Mouse (Mus musculus) erythroblast, embryonic 14.5 days (primary cell): Measurements from ENCODE around the gene Fam117a. TPM values are rescaled to one million over a fixed set of nuclear protein-coding genes. Genes with fewer than 3 reads are reported as not detected.

Experiments used
- H3K27me3 ChIP-seq: 2 replicates; pipeline ENCODE4 v1.6.1; 2012; ENCODE audit warnings: inconsistent platforms; ENCODE audit not compliant: control insufficient read depth
- H3K36me3 ChIP-seq: 2 replicates; pipeline ENCODE4 v1.6.1; 2012; ENCODE audit warnings: mild to moderate bottlenecking, inconsistent platforms; ENCODE audit not compliant: control insufficient read depth
- H3K4me1 ChIP-seq: 2 replicates; pipeline ENCODE4 v1.6.1; 2012; ENCODE audit warnings: inconsistent platforms; ENCODE audit not compliant: control insufficient read depth
- H3K4me3 ChIP-seq: replicated peaks from 2 replicates; pipeline ENCODE3; 2012; ENCODE audit warnings: moderate library complexity, mild to moderate bottlenecking, inconsistent platforms
- H3K9me3 ChIP-seq: 2 replicates; pipeline ENCODE4 v1.6.1; 2012; ENCODE audit warnings: low read length, inconsistent platforms, mixed read lengths; ENCODE audit not compliant: control insufficient read depth
- GATA1 ChIP-seq: IDR thresholded peaks from 2 replicates; pipeline ENCODE4 v1.6.1; 2012; ENCODE audit warnings: low read length, inconsistent platforms, mixed read lengths
- TAL1 ChIP-seq: IDR thresholded peaks from 3 replicates; pipeline ENCODE4 v1.6.1; 2012; ENCODE audit warnings: low read length, inconsistent platforms, mixed read lengths
- polyA plus RNA-seq: library from polyadenylated mRNA; stranded (reverse); fragments of >175 nt; gene quantifications from 2 replicates; pipeline ENCODE4 v1.2.3, GENCODE M21; 2012

Fam117a gene
- polyA plus RNA-seq, 1 experiment, result 184 TPM

DNA sequence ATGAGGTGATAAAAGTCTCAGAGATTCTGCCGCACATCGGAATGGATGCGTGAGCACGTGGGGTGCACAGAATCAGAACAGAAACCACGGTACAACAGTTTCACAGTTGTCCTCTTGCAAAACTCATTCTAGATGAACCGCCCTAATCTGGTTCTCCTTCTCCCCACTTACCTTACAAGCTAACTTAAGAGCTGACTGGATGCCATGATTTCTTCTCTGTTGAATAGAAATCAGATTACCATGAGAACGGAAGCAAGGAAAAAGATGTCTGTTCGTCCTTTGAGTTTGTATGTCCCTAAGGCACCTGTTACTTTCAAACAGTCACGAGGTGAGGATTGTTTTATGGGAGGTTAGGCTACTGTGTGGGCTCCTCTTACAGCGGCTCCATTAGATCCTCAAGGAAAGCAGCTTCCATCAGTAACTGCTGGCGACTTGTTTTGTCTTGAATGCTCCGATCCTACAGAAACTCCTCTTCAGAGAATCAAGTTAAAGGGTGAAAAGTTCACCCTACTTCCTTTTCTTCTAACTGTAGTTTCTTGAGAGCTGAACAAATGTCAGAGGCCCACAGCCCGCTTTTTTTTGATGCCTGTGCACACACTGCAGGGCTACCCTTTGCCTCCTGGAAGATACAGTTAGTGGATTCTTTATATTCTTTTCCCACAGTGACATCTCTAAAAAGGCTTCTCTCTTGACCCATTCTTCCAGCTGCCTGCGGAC, 17.6 kb downstream of the Fam117a start:
- no peak for TF ChIP-seq GATA1
- TF ChIP-seq TAL1, result no peak
- H3K27me3 ChIP-seq, result no peaks in the 10 kb centered on the region
- peaks cover 100% of the 10 kb centered on the region for H3K36me3 ChIP-seq
- H3K4me1 ChIP-seq, result peaks cover 98% of the 10 kb centered on the region
- peak overlapping the region; percentile 60 for H3K4me3 ChIP-seq
- H3K9me3 ChIP-seq, result no peaks in the 10 kb centered on the region

DNA sequence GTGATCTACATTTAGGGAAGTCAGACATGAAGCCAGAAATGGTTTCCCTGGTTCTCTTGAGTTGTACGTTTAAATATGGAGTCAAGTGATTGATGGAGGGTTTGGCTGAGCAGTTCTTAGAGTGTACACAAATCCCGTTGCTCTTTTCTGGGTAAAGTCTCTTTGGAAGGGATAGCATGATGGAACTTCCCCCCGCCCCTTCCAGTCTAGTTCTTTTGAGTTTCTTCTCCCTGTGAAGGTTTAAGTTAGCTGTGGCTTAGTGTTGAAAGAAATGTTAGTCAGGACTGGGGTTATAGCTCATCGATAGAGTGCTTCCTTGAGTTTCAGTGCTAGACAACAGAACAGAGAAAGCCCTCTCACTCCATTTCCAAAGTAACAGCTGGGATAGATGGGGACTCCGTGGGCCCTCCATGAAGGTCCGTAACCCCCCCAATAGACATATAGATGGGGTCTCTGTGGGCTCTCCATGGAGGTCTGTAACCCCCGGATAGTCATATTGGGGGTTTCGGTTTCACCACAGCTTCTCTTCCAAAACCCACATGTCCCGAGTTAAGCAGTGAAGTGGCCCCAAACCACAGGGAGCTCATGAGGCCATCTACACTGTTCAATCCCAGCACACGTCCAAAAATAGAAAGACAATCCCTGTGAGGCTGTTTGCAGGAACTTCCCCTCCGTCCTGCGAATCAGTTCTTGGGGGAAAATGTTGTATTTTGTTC, 18.3 kb downstream of the Fam117a start:
- Histone ChIP-seq H3K4me1 (peaks cover 98% of the 10 kb centered on the region), H3K9me3 (no peaks in the 10 kb centered on the region), H3K4me3 (peak overlapping the region; percentile 60), H3K36me3 (peaks cover 100% of the 10 kb centered on the region), H3K27me3 (no peaks in the 10 kb centered on the region)
- no peak for TF ChIP-seq TAL1
- no peak for TF ChIP-seq GATA1

DNA sequence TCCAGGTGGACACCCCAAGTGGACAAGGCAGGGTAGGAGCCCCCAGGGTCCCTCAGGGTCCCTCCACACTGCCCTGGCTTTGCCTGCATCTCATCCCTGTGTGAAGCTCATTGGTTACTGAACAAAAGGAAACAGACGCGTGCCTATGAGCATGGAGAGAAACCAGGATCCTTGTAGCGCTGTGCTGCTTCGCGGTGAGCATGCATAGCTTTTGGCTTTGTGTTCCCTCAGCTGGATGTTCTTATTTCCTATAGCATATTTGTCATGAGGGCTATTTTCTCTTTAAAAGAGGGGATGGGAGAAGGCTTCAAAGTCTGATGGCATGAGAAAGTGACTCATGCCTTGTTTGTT, 18.8 kb downstream of the Fam117a start:
- no peak for TF ChIP-seq TAL1
- no peak for TF ChIP-seq GATA1
- H3K36me3 ChIP-seq, result peaks cover 100% of the 10 kb centered on the region
- H3K27me3 ChIP-seq, result no peaks in the 10 kb centered on the region
- peaks cover 95% of the 10 kb centered on the region for H3K4me1 ChIP-seq
- no peaks in the 10 kb centered on the region for H3K9me3 ChIP-seq
- H3K4me3 ChIP-seq, result peak overlapping the region; percentile 60

DNA sequence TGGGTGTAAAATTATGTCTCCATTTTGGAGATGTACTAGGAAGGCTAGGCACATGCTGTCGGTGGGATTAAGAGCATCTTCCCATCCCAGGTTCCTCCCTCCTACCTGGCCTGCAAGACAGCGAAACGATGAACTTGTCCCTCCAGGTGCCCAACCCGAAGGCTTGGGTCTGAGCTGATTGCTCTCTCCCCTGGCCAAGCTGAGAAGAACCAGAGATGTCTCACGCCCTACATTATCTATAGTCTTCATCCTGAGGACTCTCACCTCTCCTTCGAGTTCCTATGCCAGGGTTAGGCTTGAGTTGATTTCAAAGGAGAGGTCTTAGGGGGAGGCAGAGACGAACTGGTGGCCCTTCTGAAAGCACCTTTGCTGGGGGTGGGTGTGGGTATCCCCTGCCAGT, 19.2 kb downstream of the Fam117a start:
- H3K9me3 ChIP-seq, result no peaks in the 10 kb centered on the region
- TF ChIP-seq TAL1 (no peak), GATA1 (no peak)
- H3K4me3 ChIP-seq, result peak overlapping the region; percentile 60
- peaks cover 100% of the 10 kb centered on the region for H3K36me3 ChIP-seq
- H3K27me3 ChIP-seq, result no peaks in the 10 kb centered on the region
- peaks cover 93% of the 10 kb centered on the region for H3K4me1 ChIP-seq

DNA sequence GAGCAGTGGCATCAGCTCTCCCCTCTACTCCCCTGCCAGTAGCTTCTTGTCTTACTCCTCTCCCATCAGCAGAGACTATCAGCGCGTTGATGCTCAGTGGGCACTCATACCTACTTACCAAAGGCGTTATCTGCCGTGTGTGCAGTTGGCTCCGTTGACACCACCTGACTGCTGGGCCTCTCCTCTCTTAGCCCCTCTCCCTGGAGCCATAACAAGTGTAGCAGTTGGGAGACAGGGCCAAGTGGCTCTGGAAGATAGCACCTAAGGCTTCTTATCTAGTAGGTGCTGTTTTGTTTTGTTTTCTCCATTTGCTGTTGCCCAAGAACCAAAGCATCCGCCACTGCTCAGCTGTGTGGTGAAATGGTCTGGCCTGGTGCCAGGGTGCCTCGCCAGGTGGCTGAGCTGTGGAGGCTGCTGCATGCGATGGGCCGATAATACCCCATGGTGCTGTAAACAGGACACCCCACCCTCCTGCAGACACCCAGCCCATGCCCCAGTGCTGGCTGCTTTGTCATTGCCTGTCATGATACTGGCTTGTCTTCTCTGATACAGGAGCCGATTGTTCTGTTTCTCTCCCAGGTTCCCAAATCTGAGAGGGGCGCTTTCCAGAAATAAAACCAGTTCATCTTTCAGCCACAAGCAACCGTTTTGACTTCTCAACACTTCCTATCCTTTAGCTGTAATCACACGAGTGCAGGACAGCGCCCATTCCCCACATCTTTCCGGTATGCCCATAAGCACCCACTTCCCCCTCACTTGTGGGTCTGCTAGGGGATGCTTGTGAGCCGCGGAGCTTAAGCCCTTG, 19.9 kb downstream of the Fam117a start:
- Histone ChIP-seq H3K36me3 (peaks cover 100% of the 10 kb centered on the region), H3K9me3 (no peaks in the 10 kb centered on the region), H3K4me1 (peaks cover 88% of the 10 kb centered on the region), H3K27me3 (no peaks in the 10 kb centered on the region), H3K4me3 (peak overlapping the region; percentile 60)
- TF ChIP-seq TAL1, result peak; percentile 91
- TF ChIP-seq GATA1, result peak; percentile 95

DNA sequence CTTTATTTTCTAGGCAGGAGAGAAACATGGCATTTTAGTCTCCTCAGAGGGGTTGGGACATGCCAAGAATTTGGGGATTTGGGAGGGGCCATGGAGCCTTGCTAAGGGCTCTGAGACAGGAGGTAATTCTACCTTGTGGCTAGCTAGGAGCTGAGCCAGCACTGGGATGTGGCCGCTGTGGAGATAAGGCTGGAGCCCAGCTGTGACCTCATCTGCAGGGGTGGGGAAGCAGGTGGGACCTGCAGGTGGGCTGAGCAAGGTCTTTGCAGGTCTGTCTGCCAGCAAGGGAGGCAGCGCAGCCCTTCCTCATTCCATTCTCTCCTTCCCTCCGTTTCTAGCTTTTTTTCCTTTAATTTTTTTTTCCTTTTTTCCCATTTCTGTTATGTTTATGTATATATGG, 21.4 kb downstream of the Fam117a start:
- H3K4me3 ChIP-seq, result no peak overlapping the region
- TF ChIP-seq GATA1, result no peak
- TF ChIP-seq TAL1, result no peak

DNA sequence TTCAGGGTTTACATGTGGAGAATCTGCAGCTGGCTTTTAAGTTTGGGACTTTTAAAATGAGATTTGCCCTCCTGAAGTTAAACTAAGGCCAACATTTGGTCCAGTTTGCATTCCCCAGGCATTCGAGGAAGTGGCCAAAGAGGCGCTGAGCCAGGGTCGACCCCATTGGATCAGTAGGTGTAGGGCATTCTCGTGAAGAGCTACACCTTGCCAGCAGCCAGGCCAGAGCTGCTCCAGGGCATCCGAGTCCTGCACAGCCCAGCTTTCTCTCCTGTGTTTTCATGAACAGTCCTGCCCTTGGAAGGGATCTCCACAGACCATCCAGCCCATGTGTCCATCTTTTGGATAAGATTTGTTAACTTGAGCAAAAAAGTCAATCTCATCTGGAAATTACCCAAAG, 27.6 kb downstream of the Fam117a start:
- Histone ChIP-seq H3K36me3 (peaks cover 100% of the 10 kb centered on the region), H3K4me1 (peaks cover 45% of the 10 kb centered on the region), H3K4me3 (no peak overlapping the region), H3K9me3 (no peaks in the 10 kb centered on the region), H3K27me3 (no peaks in the 10 kb centered on the region)
- TF ChIP-seq TAL1 (no peak), GATA1 (no peak)

More for the DNA sequence above, 21.4 kb downstream of the Fam117a start:
- Histone ChIP-seq H3K4me1 (peaks cover 72% of the 10 kb centered on the region), H3K27me3 (no peaks in the 10 kb centered on the region), H3K36me3 (peaks cover 100% of the 10 kb centered on the region), H3K9me3 (no peaks in the 10 kb centered on the region)

DNA sequence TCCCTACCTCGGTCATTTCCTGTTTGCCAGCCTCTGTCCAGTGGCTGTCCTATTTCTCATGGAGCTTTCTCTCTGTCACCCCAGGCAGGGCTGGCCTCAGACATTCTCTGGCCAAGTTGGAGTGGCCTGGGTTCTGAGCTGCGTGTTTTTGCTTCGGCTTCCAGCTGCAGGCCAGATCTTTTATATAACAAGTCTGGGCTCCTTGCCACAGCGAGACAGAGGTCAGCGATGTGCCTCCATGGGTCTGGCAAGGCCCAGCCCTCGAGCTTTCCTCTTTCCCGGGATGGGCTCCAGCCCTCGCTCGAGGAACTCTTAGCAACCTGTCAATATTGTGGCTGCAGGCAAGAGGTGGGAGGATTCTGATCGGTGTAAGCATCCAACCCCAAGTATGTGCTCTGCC, 28.8 kb downstream of the Fam117a start:
- Histone ChIP-seq H3K27me3 (no peaks in the 10 kb centered on the region), H3K4me1 (peaks cover 38% of the 10 kb centered on the region), H3K36me3 (peaks cover 100% of the 10 kb centered on the region), H3K4me3 (no peak overlapping the region), H3K9me3 (no peaks in the 10 kb centered on the region)
- TF ChIP-seq TAL1 (no peak), GATA1 (no peak)

DNA sequence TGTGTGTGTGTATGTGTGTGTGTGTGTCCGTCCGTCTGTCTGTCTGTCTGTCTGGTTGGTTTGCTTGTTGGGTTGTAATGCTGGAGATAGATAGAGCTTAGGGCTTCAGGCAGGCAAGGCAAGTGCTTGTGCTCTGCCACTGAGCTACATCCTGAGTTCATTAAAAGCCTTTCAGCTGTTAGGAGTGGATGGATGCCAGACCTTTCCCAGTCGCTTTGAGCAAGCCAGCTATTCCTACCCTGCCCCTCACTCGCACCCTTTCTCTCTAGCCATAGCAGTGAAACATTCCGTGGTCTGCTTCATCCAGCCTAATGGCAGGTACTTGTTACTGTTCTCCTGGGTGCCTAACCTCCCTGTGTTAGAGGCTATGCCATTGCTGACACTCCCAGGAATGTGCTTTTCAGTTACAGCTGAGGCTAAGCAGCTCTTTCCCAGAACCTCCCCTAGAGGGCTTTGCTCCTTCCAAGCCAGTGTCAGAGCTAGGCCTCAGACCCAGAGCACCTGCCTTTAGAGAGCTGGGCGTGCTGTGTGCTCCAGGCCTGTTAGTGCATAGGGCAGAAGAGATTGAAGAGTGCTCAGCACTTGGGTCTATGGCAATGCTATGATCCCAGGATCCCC, 29.6 kb downstream of the Fam117a start:
- Histone ChIP-seq H3K4me3 (no peak overlapping the region), H3K9me3 (no peaks in the 10 kb centered on the region), H3K4me1 (peaks cover 34% of the 10 kb centered on the region), H3K36me3 (peaks cover 99% of the 10 kb centered on the region), H3K27me3 (no peaks in the 10 kb centered on the region)
- TF ChIP-seq TAL1 (no peak), GATA1 (no peak)
